Mouse (Mus musculus): ENCODE data around the gene Pofut1. TPM values are rescaled to one million over a fixed set of nuclear protein-coding genes. Genes with fewer than 3 reads are reported as not detected.

Pofut1 gene
- polyA plus RNA-seq, 1 experiment from 2014 or later: 2.6 TPM

DNA sequence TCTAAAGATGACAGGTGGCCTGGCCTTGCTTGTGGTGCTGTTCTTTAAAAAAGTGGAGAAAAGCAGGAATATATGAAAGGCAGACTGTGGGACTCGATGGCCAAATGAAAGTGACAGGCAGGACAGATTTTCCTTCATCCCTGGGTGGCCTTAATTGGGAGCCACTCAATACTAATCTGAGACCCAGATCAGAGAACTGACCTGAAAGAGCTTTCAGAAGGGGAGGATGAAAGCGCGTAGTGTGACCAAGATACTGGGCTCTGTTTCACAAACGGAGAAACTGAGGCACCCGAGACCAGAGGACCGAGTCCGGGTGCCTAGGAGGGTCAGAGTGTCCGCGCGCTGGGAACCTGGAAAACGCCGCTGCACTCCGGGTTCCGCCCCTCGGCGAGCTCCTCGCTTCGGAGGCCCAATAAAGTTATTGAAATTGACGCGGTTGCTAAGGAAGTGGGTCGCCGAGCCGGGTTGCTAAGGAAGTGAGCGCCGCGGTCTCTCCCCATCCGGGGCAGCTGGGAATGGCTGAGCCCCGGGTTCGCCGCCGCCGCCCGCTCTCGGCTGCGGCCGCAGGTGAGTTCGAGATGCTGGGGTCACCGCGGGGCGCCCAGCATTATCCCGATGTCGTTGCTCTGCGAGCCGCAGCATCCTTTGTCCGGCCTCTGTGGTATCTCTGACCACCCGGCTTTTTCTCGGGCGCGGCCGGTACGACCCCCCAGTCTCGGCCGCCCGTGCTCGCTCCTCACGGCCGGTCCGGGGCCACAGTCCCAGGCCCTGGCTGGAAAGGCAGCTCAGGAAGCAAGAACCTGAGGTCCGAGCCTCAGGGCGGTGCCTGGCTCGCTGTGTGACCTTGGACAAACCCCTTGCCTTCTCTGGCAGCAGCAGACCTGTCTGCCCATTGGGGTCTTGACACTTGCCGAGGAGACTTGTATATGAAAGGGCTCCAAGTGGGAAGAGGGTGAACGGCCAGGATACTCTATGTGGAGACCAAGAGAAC lies 49.9 kb downstream of the Pofut1 start, which contains the start of gene Kif3b:
Gene Kif3b, plus strand, starts transcription at position 476 of the 991 bp plus-strand sequence.
- H3K9ac ChIP-seq: peak within 1 kb of the TSS; percentile 79
- peaks cover 26% of the 10 kb centered on the region for H3K4me1 ChIP-seq (replicated peaks)
- no peaks in the 10 kb centered on the region for H3K27me3 ChIP-seq
- no peaks in the 10 kb centered on the region for H3K9me3 ChIP-seq (replicated peaks)
- peak within 1 kb of the TSS; percentile 59 for H3K27ac ChIP-seq (replicated peaks)
- under 1% methylated on average over 63 of the region's 63 CpGs for WGBS (ENCODE audit: insufficient replicate concordance)
- peak within 1 kb of the TSS; percentile 78 for H3K4me3 ChIP-seq (replicated peaks)
- peak within 1 kb of the TSS; percentile 94 for H3K4me2 ChIP-seq
- H3K36me3 ChIP-seq (replicated peaks): no peaks in the 10 kb centered on the region
- peak; percentile 77 for ATAC-seq (ENCODE audit: insufficient read depth)

- Histone ChIP-seq H3K4me1 (replicated peaks) (peaks cover 22% of the 10 kb centered on the region), H3K27ac (replicated peaks) (0 out of 2 replicates have a peak overlapping the region, but pooled peaks have one; percentile 59), H3K27me3 (no peaks in the 10 kb centered on the region), H3K9me3 (replicated peaks) (no peaks in the 10 kb centered on the region), H3K36me3 (replicated peaks) (no peaks in the 10 kb centered on the region), H3K9ac (peak overlapping the region; percentile 79; the same call in 1 of the 2 replicates), H3K4me3 (replicated peaks) (peak overlapping the region; percentile 78), H3K4me2 (peak overlapping the region; percentile 94)
- peak; percentile 34 for ATAC-seq (ENCODE audit: insufficient read depth)
- WGBS (ENCODE audit: insufficient replicate concordance): 22% methylated on average over 7 of the region's 7 CpGs
Measured at GRCm38 (mm10) chr2:153292305-153292861, 51.0 kb downstream of the Pofut1 start.

DNA sequence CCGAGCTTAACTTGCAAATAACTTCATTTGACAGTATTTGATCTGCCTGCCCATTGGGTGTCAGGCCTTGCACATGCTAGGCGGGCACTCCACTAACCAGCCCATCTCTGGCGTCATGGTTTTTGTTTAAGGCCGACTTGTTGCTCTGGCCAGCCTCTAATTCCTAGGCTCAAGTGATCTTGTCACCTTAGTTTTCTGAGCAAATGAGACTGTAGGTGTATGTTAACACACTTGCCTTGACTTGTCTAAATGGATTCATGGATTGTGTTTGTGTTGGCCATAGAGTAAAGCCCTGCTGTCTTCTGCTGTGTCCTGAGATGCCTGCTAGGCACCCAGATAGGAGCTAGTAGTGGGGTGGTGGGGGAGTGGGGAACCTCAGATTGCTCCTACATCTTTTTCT lies 53.9 kb downstream of the Pofut1 start:
- no peaks in the 10 kb centered on the region for H3K9me3 ChIP-seq (replicated peaks)
- no peak overlapping the region for H3K4me2 ChIP-seq
- H3K27ac ChIP-seq (replicated peaks): no peak overlapping the region
- WGBS (ENCODE audit: insufficient replicate concordance): 84% methylated on average over 4 of the region's 4 CpGs
- no peaks in the 10 kb centered on the region for H3K27me3 ChIP-seq
- no peak for ATAC-seq (ENCODE audit: insufficient read depth)
- H3K36me3 ChIP-seq (replicated peaks): no peaks in the 10 kb centered on the region
- H3K9ac ChIP-seq: no peak overlapping the region
- H3K4me1 ChIP-seq (replicated peaks): peaks cover 38% of the 10 kb centered on the region
- H3K4me3 ChIP-seq (replicated peaks): no peak overlapping the region

DNA sequence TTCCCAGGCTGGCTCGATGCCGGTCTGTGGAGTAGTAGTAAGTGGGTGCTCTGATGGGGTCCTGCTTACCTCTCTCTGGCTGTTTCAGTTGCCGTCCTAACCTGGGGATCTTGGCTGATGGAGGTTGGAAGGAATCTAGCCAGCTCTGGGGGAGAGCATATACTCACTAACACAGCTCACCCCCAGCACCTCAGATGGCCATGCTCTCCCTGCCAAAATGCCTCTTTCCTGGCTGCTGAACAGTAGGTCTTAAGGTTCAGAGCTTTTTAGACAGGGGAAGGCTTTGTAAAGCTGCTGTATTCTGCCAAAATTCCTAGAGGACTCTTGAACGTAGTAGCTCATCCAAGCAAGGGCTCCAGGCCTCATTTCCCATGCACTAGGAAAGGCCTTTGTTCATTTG lies 56.4 kb downstream of the Pofut1 start:
- no peak overlapping the region; the same call in 1 of the 2 replicates for H3K27ac ChIP-seq (replicated peaks)
- H3K4me1 ChIP-seq (replicated peaks): peaks cover 16% of the 10 kb centered on the region
- no peaks in the 10 kb centered on the region for H3K9me3 ChIP-seq (replicated peaks)
- H3K4me3 ChIP-seq (replicated peaks): no peak overlapping the region
- no peaks in the 10 kb centered on the region for H3K36me3 ChIP-seq (replicated peaks)
- no peaks in the 10 kb centered on the region for H3K27me3 ChIP-seq
- 88% methylated on average over 4 of the region's 4 CpGs for WGBS (ENCODE audit: insufficient replicate concordance)
- no peak overlapping the region for H3K4me2 ChIP-seq
- ATAC-seq (ENCODE audit: insufficient read depth): no peak
- H3K9ac ChIP-seq: no peak overlapping the region

DNA sequence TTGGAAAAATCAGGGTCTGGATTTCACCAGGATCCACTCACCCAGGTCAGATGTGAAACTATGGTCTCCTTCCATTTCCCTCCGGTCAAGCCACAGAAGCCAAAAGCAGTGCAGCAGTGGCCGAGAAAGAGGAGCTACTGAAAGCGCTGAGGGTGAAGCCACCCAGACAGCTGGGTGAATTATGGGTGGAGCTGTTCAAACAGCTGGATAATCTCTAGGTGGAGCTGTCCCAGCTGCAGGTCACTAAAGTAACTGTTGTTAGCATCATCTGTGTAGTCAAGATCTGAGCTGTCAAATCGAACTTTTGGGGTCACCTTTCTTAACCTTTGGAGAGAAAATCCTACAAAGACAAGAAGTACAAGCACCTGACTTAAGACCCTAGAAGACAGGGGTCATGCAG lies 57.1 kb downstream of the Pofut1 start:
- no peak for ATAC-seq (ENCODE audit: insufficient read depth)

DNA sequence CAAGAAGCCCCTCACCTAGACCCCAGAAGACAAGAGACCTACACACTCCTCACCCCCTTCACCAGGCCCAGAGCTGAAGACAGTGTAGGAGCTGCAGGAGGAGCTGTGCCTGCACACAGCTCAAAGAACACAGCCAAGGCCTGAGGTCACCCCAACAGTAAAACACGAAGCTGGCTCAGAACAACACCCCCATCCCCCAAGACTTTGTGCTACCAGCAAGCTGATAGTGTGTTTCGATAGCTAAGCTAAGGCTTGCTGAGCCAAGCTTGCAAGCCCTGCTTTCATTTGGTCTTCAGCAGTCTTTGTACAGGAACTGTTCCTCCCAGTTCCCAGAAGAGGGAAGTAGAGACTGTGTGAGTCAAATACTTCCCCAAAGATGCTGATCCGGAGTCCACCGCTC lies 57.5 kb downstream of the Pofut1 start:
- 31% methylated on average over 4 of the region's 4 CpGs for WGBS (ENCODE audit: insufficient replicate concordance)
- Histone ChIP-seq H3K27me3 (no peaks in the 10 kb centered on the region), H3K4me2 (no peak overlapping the region), H3K9ac (peak overlapping the region; percentile 8; the same call in 1 of the 2 replicates), H3K4me3 (replicated peaks) (no peak overlapping the region), H3K4me1 (replicated peaks) (peaks cover 16% of the 10 kb centered on the region), H3K36me3 (replicated peaks) (no peaks in the 10 kb centered on the region), H3K9me3 (replicated peaks) (no peaks in the 10 kb centered on the region), H3K27ac (replicated peaks) (peak overlapping the region; percentile 33; the same call in 1 of the 2 replicates)
- no peak; the same call in 1 of the 2 replicates for ATAC-seq (ENCODE audit: insufficient read depth)

More for the DNA sequence above, 57.1 kb downstream of the Pofut1 start:
- no peaks in the 10 kb centered on the region for H3K9me3 ChIP-seq (replicated peaks)
- H3K4me3 ChIP-seq (replicated peaks): no peak overlapping the region
- no peaks in the 10 kb centered on the region for H3K27me3 ChIP-seq
- H3K27ac ChIP-seq (replicated peaks): peak overlapping the region; percentile 33; the same call in 1 of the 2 replicates
- 38% methylated on average over 4 of the region's 4 CpGs for WGBS (ENCODE audit: insufficient replicate concordance)
- H3K4me2 ChIP-seq: no peak overlapping the region
- H3K4me1 ChIP-seq (replicated peaks): peaks cover 16% of the 10 kb centered on the region
- H3K36me3 ChIP-seq (replicated peaks): no peaks in the 10 kb centered on the region
- H3K9ac ChIP-seq: peak overlapping the region; percentile 8; the same call in 1 of the 2 replicates

GRCm38 (mm10) chr2:153301123-153301522 lies 59.8 kb downstream of the Pofut1 start:
- H3K36me3 ChIP-seq (replicated peaks): no peaks in the 10 kb centered on the region
- WGBS (ENCODE audit: insufficient replicate concordance): 86% methylated on average over 5 of the region's 5 CpGs
- ATAC-seq (ENCODE audit: insufficient read depth): no peak
- H3K9ac ChIP-seq: no peak overlapping the region
- no peaks in the 10 kb centered on the region for H3K9me3 ChIP-seq (replicated peaks)
- H3K27ac ChIP-seq (replicated peaks): no peak overlapping the region
- peaks cover 19% of the 10 kb centered on the region for H3K4me1 ChIP-seq (replicated peaks)
- H3K4me3 ChIP-seq (replicated peaks): no peak overlapping the region
- H3K4me2 ChIP-seq: no peak overlapping the region
- H3K27me3 ChIP-seq: no peaks in the 10 kb centered on the region

- H3K4me2 ChIP-seq: no peak overlapping the region
- no peaks in the 10 kb centered on the region for H3K27me3 ChIP-seq
- no peak overlapping the region for H3K27ac ChIP-seq (replicated peaks)
- H3K36me3 ChIP-seq (replicated peaks): no peaks in the 10 kb centered on the region
- H3K9me3 ChIP-seq (replicated peaks): no peaks in the 10 kb centered on the region
- ATAC-seq (ENCODE audit: insufficient read depth): no peak
- 0 out of 2 replicates have a peak, but pooled peaks cover 4% of the 10 kb centered on the region for H3K4me1 ChIP-seq (replicated peaks)
- H3K9ac ChIP-seq: no peak overlapping the region
- no peak overlapping the region for H3K4me3 ChIP-seq (replicated peaks)
- whole genome bisulfite sequencing (ENCODE audit: insufficient replicate concordance): 74% methylated on average over 6 of the region's 6 CpGs
Measured at GRCm38 (mm10) chr2:153305240-153305639, 63.9 kb downstream of the Pofut1 start.

DNA sequence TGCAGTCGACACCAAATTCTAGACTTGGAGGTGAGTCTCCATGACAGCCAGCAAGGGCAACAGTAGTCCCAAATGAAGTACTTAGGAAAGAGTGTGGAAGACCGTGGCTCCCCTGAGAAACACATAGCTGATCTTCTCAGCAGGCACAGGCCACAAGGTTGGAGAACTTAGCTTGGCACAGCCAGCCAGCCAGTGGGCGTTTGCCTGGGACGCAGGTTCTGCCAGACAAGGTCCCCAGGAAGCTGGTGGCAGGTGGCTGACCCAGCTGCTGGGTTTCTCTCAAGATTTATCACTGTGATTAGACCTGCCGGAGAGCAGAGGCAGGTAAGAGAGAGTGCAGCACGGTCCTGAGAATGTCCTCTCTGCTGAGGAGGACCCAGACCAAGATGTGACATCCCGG lies 67.3 kb downstream of the Pofut1 start:
- Histone ChIP-seq H3K27me3 (no peaks in the 10 kb centered on the region), H3K4me2 (no peak overlapping the region), H3K4me1 (replicated peaks) (peaks cover 9% of the 10 kb centered on the region; the same call in 1 of the 2 replicates), H3K9me3 (replicated peaks) (no peaks in the 10 kb centered on the region), H3K36me3 (replicated peaks) (no peaks in the 10 kb centered on the region), H3K4me3 (replicated peaks) (no peak overlapping the region), H3K9ac (no peak overlapping the region), H3K27ac (replicated peaks) (no peak overlapping the region)
- no peak for ATAC-seq (ENCODE audit: insufficient read depth)
- 72% methylated on average over 7 of the region's 7 CpGs for WGBS (ENCODE audit: insufficient replicate concordance)

- no peak overlapping the region for H3K9ac ChIP-seq
- H3K27ac ChIP-seq (replicated peaks): no peak overlapping the region
- peaks cover 9% of the 10 kb centered on the region; the same call in 1 of the 2 replicates for H3K4me1 ChIP-seq (replicated peaks)
- 68% methylated on average over 8 of the region's 8 CpGs for WGBS (ENCODE audit: insufficient replicate concordance)
- no peaks in the 10 kb centered on the region for H3K27me3 ChIP-seq
- no peak overlapping the region for H3K4me2 ChIP-seq
- no peak for ATAC-seq (ENCODE audit: insufficient read depth)
- no peaks in the 10 kb centered on the region for H3K9me3 ChIP-seq (replicated peaks)
- no peak overlapping the region for H3K4me3 ChIP-seq (replicated peaks)
- H3K36me3 ChIP-seq (replicated peaks): no peaks in the 10 kb centered on the region
Measured at GRCm38 (mm10) chr2:153309106-153309505, 67.8 kb downstream of the Pofut1 start.

DNA sequence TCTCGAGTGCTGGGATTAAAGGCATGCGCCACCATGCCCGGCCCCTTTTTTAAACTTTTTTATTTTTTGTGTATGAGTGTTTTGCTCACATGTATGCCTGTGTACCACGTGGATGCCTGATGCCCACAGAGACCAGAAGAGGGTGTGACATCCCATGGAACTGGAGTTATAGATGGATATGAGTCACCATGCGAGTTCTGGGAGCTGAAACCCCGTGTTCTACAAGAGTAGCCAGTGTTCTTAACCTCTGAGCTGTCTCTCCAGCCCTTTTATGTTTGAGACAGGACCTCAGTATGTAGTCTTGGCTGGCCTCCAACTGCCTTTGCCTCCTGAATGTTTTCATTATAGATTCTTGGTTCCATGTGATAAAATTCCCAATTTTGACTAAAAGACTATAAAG lies 68.9 kb downstream of the Pofut1 start:
- peaks cover 7% of the 10 kb centered on the region; the same call in 1 of the 2 replicates for H3K4me1 ChIP-seq (replicated peaks)

More for the DNA sequence above, 68.9 kb downstream of the Pofut1 start:
- WGBS (ENCODE audit: insufficient replicate concordance): 71% methylated on average over 6 of the region's 6 CpGs
- Histone ChIP-seq H3K36me3 (replicated peaks) (no peaks in the 10 kb centered on the region), H3K4me3 (replicated peaks) (no peak overlapping the region), H3K27me3 (no peaks in the 10 kb centered on the region), H3K9me3 (replicated peaks) (no peaks in the 10 kb centered on the region), H3K9ac (no peak overlapping the region), H3K27ac (replicated peaks) (no peak overlapping the region), H3K4me2 (no peak overlapping the region)
- no peak for ATAC-seq (ENCODE audit: insufficient read depth)

Data from liver, embryonic 15.5 days (tissue).